Mouse (Mus musculus) kidney, adult 9 months (tissue): ENCODE results near the gene Dpy19l3.

Experiments used
- DNase-seq: peaks from one replicate; pipeline ENCODE4 v3.0.0; 2022

The Dpy19l3 gene

DNA sequence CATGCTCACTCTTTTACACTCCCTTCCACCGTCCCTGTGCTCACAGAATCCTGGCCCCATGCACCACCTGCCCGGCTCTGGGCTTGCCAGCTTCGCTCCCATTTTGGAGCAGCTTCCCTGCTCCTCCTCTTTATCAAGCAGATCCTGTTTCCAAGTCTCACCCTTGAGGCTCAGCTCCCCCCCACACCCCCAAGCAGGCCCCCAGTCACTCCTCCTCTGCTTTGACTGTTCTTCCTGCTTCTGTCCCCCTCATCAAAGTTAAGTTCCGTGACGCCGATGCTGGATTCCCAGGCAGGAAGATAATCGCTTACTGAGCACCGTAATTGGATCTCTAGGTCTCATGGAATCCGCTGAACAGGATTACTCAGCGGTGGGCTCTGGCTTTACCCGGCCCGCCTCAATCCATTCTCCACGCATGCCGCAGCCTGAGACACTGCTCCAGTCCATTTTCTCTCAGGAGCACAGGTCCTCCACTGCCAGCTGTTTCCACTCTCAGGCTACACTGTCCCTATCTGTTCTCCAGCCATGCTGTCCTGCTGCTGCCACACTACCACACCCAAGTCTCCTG is 6.8 kb downstream of the Dpy19l3 start:
- no peak for DNase-seq

DNA sequence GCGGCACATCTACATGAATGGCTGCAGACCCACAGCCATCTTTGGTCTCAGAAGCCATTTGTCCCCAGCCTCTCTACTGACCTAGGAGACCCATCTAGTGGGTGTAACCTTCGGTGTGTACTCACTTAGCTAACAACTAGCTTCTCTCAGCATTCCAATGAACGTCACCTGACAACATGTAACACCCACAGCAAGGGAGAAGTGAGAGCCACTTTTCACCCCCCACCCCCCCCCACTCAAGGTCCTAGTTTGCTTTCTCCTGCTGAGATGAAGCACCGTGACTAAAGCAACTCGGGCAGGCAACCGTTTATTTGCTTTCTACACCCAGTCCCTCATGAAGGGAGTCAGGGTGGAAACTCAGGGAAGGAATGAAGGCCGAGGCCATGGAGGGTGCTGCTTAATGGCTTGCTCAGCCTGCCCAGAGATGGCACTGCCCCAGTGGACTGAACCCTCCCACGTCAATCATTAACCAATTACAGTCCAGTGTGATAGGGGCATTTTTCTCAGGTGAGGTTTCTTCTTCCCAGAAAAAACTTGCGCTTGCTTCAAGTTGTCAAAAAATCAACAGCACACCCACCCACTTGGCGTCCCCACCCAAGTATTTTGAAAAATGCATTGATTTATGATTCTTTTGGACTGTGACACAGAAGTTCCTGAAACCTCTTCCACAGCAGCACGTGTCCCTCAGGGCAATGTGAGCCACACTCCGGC is 7.4 kb downstream of the Dpy19l3 start:
- DNase-seq = peak; percentile 29

DNA sequence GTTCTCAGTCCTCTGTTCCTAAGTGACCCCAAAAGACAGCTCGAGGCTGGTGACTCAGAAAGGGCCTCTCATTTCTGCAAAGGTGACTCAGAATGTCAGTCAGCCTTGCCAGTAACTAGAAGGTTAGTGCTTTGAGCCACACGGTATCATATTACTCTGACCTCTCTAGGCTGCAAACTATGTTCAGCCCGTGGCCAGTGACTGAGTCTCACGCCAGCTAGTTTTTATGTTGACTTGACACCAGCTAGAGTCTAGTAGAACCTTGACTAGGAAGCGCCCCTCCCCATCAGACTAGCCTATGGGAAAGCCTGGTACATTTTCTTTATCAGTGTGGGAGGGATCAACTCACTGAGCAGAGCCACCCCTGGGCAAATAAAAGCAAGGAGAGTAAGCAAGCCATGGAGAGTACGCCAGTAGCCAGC is 9.0 kb downstream of the Dpy19l3 start:
- peak; percentile 12 for DNase-seq

DNA sequence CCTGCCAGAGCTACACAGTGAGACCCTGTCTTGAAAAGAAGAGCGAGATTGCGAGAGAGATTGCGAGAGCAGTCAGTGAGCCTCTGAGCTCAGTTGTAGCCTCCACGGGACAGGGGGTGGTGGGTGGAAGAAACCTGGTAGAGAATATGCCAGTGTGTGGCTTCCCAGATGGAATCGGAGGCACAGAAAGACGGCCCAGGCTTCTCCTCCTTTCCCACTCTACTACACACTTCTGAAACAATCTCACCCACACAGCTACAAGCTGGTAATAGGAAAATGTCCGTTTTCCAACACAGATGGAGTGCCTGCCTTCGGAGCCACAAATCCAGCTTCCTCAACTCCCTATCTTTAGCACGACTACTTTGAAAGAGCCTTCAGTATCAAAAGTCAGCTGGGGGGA is 9.5 kb downstream of the Dpy19l3 start:
- DNase-seq = no peak

DNA sequence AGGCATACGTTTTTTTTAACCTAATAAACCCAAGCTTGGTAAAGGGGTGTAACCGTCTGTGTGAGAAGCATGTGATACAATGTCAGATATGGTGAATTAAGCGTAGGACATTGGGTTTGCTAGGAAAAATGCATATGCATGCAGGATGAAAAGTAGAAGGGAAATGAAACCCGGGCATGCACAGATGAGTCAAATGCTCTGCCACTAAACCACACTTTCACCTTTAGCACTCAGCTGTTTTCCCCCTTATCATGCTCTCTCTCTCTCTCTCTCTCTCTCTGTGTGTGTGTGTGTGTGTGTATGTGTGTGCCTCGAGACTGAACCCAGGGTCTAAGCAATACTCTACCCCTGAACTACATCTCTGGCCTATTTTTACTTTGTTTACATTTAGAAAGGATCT is 11.9 kb downstream of the Dpy19l3 start:
- no peak for DNase-seq

DNA sequence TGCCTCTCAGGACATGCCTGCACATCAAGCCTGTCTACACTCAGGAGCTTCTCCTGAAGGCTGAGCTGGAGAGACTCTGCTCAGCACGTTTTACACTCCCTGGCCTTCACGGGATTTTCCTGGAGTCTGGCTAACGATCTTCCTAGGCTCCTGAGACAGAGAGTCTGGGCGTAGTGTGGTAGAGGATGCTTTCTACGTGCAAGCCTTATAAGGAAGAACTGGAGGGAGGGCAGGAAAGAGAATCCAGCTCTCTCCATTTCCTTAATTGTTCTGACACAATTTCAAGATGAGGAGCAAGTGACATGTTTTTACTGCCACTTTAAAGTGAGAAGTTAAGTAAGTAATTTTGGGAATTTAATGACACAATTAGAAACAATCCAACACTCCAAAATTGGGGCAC is 12.4 kb downstream of the Dpy19l3 start:
- DNase-seq = no peak

DNA sequence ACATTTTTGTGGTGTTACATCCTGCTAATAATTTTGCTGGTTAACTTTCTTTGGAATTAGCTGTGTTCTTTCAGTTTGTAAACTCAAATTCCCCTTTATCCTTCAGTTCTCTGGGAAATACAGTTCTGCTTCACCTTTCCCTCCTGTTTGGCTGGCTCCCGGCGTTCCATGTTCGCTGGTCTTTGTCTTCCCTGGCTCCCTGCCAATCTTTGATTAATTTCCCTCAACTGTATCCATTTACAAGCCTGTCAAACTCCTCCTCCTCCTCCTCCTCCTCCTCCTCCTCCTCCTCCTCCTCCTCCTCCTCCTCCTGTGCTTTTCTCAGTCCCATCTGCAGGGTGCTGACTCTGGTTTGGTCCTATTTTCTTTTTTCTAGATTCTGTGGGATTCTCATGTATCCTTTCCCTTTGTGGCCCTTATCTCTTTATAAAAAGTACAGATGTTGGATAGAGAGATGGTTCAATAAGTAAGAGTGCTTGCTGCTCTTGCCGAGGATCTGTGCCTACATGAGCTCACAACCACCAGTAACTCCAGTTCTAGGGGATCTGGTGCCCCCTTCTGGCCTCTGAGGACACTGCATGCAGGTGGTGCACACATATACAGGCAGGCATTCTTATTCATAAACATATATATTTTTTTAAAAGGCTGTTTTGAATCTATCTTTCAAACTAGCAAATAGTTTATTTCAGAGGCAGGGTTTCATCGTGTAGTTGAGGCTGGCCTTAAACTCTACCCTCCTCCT is 13.6 kb downstream of the Dpy19l3 start:
- DNase-seq = peak; percentile 74

DNA sequence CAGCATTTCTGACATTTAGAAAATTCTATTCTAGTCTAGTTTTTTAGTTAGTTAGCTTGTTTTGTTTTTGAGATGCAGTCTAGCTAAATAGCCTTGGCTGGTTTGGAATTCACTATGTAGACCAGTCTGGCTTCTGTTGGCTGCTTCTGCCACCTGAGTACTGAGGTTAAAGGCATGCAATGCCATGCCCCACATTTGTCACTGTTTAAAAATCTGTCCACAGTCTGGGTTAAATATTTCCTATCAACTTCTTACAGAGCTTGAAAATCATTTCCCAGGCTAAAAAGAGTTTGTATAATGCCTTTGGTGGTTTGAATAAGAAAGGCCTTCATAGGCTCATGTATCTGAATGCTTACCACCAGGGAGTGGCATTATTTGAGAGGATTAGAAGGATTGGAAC is 15.4 kb downstream of the Dpy19l3 start:
- peak; percentile 70 for DNase-seq

DNA sequence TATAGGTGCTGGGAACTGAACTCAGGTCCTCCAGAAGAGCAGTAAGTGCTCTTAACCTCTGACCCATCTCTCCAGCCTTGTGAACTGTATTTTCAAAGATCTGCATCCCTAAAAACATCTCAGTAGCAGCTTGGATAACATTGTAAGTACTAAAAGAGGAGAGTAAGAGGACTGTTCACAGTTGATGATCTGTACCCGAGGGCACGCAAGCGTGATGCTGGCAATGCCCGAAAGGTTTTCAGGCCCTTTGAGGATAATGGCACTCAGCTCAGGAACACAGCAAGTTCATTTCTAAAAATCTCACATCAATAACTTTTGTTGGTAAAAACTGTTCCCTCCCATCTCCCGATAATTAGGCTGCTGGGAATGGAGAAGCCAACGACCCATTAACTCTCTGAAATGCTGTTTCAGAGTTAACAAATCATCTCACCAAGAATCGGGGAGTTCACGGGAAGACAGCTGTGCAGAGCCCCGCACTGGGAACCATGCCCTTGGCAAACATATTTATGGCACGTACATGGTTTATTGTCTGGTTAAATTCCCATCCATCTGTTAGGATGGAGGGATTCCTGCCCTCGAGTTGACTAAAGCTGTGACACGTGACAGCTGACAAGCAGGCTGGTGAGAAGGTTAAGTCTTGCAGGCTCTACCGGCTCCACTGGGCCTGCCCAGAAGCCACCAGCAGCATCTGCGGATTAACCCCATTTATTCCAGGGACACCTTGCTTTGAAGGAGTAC is 20.8 kb downstream of the Dpy19l3 start:
- DNase-seq = no peak

DNA sequence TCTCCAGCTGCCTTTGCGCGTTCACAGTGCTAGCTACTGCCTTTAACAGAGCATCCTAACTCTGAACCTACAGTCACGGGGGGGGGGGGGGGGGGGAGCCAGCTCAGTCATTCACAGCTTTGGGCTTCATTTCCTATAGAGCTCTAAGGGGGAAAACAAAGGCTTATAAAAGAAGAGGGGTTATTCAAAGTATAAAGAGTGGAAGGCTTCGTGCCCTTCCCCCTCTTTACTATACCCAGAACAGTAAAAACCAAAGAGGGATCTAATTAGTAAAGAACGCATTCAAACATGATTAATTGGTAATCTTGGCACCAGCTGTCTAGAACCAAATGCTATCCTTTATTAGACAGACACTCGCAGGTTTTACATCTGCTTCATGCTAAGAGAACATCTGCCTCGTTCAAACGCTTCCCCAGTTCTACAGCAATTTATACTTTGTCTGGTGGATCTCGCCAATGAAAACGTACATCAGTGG is 21.6 kb downstream of the Dpy19l3 start:
- no peak for DNase-seq

DNA sequence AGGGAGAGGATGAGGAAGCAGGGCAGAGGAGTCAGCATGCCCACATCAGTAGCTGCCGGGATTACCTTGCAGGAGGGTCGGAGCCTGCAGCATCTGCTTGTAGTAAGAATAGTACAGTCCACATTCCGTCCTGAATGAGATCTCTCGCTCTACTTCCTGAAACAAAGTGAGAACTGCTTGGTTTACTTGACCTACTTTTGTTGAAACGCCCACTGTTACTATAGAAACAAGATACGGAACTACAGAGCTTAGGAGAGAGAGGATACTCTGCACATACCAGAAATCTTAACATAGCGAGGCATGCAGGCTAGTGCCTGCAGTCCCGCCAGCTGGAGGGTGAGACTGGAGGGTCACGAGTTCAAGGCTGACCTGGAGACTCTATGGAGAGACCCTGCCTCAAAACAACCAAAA is 24.6 kb downstream of the Dpy19l3 start:
- peak; percentile 15 for DNase-seq

DNA sequence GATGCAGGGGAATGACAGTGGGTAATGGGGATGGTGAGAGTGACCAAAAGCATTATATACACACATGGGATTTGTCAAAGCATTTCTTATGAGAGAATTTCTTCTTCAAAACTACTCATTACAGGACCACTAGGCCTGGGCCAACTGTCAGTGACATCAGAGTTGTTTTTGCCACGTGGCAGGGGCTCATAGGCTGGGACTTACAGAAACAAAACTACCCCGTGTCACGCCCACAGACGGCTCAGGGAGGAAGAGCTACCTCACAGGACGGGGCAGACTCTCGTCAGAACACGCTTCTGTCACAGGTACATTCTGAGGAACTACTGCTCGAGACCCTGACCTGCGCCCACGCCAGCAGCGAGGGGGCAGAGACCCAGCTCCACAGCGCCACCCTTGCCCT is 25.9 kb downstream of the Dpy19l3 start:
- DNase-seq = no peak

DNA sequence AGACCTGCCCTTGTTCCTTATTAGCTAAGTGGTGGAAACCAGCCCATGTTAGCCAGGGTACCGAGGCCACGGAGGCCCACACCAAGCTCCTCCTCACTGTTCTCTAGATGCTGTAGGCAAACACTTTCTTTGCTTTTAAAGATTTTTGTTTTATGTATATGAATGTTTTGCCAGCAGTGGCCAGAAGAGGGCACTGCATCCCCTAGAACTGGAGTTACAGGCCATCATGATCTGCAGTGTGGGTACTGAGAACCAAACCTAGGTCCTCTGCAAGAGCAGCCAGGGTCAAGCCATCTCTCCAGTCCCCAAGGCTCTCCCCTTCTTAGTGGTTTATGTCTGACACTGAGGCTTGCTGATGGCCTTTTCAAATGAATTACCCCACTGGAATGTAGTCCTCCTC is 31.2 kb downstream of the Dpy19l3 start:
- DNase-seq = no peak

DNA sequence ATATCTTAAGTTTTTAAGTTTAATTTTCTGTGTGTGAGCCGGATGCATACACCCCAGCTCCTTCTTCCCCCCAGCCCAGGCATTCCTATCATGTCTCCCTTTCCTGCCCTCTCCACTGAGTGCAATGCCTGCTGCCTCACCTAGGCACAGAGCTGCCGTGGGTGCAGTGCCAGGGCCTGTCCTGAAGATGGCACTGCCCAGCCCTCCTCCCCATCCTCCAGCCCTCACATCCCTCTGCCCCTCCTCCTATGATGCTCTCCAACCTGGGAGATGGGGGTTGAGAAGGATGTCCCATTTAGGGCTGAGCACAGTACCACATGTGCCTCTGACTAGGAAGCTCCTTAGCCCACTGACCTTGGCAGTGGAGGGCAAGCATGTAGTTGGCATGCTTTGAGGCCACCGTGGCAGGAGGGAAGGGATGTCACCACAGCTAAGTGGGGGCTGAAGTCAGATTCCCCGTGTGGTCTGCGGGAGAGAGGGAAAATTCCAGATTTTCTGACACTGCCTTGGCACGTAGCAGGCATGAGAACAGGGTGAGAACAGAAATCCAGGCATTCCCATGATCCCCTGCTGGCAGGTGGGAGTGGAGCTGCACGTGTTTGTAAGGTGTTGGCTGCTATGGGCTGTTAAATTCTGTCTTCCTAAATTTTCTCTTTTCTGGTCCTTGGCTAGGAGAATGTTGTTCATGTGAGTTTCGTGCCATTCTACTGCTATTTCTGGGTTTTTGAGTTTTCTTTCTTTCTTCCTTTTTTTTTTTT is 35.7 kb downstream of the Dpy19l3 start:
- no peak for DNase-seq

DNA sequence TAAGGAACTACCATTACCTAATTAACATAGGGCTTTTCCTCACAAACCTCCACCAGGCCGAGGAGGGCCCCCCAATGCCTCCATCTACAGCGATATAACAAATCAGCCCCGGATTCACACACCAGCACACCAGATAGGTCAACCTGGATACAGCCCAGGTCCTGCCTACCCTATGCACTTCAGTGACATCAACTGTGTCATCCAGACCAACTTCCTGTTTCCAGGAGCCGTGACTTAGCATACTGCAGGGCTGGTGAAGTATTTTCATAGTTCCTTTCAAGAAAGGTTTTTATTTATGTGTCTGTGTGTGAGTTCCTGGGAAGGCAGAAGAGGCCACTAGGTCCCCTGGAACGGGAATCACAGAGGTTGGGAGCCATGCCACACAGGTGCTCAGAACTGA is 43.9 kb downstream of the Dpy19l3 start:
- no peak for DNase-seq

DNA sequence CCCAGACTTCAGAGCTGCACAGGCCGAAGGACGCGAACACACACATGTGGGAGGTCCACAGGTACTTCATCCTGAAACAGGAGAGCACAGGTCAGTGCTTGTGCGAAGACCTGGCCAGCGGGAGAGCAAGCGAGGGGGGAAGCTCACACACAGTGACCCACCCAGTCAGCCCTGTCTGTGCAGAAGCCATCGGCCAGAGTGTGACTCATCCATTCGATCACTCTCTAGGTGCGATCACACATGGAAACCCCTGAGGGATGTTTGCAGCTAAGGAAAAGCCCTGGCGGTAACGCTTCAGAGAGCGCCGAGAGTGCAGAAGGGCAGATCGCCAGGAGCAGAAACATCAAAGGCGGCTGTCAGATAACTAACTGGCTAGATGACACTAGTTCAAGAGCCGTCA is 46.2 kb downstream of the Dpy19l3 start:
- no peak for DNase-seq

DNA sequence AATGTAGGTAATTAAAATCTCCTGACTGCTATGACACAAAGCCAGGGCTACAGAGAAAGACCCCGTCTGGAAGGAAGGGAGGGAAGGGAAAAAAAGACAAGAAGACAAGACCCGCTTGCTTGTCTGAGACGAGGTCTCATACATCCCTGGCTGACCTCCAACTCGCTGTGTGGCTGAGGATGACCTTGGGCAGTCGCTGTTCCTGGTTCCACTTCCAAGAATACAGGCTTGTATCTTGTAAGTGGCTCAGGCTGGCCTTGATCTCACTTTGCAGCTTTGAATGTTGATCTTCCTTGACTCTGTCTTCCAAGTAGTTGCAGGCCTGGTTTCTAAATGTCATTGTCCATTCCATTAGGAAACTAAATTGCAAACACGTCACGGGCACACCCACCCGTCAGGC is 55.2 kb downstream of the Dpy19l3 start:
- DNase-seq = no peak

DNA sequence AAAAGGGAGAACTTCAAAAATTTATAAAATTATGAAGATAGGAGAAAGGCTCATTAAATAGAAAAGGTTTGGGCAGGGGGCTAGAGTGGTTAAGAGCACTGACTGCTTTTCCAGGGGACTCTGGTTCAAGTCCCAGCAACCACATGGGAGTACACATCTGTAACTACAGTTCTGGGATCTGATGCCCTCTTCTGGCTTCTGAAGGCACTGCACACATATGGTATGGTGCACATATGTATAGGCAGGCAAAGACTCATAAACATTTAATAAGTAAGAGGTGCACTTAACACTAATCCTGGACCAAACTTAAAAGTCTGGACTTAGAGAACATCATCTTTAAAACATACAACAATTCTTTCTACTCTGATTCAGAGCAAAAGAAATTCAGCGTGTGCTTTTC is 56.2 kb downstream of the Dpy19l3 start:
- DNase-seq = no peak

DNA sequence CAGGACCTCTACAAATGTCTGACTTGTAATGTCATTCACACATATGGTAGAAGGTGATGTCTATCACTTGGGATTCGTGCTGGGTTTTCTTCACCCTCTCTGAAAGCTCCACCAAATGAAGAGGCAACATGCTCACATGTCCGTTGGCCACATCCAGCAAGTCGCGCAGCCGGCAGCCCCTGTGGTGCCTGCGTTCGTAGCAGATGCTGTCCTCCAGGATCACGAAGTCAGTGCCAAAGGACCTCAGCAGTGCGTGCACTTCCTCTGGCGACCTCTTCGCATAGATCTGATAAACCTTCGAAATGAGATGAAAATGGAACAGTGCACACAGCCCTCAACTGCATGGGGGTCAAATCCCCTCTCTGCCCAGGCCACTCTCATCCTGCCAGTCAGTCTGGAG is 61.6 kb downstream of the Dpy19l3 start:
- DNase-seq = no peak

DNA sequence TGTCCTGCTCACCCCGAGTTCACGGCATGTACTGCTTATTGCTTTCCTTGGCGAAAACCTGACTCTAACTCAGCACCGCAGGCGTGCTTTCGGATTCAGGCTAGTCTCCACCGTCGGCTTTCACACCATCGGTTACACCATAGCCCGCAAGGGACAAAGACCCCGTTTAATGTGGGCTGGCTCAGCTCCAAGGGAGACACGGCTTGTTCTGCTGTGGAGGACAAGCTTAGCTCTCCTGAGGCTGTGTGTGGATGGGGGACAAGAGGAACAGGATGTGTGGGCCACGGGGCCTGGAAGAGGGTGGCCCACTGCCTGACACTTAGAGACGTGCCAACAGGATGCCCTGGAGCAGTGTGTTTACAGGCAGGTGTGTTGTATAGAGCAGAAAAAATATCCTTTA is 62.1 kb downstream of the Dpy19l3 start:
- no peak for DNase-seq

DNA sequence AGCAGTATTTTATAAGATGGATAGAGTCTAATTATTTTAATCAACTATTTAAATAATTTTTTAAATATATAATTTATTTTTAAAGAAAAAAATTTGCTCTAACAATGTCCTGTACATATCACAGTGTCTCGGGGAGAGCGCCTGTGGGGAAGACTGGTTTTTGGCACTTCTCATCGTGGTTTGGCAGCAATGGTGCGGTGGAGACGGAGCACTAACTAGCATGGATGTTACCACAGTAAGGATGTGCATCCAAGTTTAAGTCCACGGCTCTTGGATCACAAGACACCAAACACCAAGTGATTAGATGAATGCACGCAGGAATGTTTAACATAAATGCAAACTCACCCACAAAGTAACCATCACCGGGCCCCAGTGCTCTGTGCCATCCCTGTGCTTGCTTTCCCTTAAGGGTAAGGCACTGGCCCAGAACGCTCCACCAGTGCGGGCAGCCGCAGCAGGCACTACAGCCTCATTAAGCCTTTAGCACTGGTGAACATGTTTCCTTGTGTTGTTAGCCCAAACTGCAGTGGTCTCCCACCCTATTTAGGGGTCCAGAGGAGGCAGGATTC is 65.4 kb downstream of the Dpy19l3 start:
- no peak for DNase-seq

DNA sequence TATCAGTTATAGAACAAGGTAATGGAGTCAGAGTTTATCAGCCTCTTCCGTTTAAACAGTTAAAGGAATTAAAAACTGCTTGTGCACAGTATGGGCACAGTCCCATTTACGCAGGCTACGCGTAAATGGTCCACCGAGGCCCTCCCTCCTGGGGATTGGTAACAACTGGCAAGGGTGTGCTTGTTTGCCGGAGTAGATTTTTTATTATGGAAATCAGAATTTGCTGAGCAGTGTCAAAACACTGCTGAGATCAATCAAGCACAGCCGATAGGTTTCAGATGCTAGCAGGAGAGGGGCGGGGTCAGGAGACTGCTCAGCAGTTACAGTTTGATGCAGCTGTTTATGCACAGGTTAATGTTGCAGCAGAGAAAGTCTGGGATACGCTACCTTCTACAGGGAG is 66.0 kb downstream of the Dpy19l3 start:
- DNase-seq = no peak
